Mouse (Mus musculus) adrenal gland, postnatal 10 days (tissue): ENCODE data around the gene Spg20. TPM values are rescaled to one million over a fixed set of nuclear protein-coding genes. Genes with fewer than 3 reads are reported as not detected.

Source experiments
- DNase-seq: peaks from one replicate; pipeline ENCODE4 v3.0.0; 2021; ENCODE audit warnings: mixed read lengths
- microRNA-seq: library from miRNA; unstranded; fragments of <30 nt; microRNA quantifications from one replicate; pipeline ENCODE4 v1.2.0, GENCODE M21; 2021
- total RNA-seq, 2 experiments: library from RNA; stranded (reverse); gene quantifications; 2 replicates each; pipeline ENCODE4 v1.2.3; 2021

Gene Spg20
- total RNA-seq, 2 experiments from 2014 or later, result 46.3 to 50.3 TPM

DNA sequence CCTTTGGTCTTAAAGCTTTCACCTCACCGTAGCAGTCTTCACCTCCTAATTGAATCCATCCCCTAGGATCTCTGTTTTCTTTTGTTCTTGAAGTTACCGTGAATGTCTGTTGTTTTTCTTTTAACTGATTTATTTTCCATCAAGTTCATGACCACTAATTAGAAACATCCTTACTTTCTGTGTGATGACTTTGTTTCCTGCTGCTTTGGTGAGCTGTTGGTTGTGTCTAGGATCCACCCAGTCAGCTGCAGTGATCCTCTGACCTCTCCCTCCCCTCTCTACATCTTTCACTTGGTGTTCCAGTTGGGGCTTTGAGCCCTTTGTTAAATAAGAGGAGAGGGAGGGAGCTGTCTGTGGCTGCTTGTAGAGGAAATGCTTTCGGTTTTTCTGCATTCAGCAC is 36.2 kb downstream of the Spg20 start:
- DNase-seq, result no peak

GRCm38 (mm10) chr3:55151656-55152433 is 39.9 kb downstream of the Spg20 start:
- peak; percentile 75 for DNase-seq

DNA sequence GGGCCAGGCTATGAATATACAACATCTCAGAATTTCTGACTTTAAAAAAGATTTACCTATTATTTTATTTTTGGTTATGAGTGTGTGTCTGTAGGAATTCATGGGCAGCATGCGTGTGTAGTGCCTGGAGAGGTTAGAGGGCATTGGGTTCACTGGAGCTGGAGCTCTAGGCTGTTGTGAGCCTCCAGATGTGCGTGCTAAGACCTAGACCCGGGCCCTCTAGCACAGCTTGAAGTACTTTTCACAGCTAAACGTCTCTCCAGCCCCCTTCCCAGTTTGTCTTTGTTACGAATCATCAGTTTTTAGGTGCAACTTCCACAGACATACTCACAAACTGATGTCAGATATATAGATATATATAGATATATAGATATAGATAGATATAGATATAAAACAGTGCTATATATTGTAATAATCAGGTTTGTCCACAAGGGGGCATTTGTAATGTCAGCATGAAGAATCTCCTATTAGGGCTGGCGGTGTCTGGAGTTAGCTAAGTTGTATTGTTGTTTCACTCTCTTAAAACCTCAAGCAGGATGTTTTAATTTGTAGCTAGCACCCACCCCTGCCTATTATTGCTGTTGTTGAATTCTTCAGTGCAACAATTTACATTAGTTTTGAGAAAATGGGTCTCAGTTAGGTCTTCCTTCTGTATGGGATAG is 40.9 kb downstream of the Spg20 start:
- no peak for DNase-seq

DNA sequence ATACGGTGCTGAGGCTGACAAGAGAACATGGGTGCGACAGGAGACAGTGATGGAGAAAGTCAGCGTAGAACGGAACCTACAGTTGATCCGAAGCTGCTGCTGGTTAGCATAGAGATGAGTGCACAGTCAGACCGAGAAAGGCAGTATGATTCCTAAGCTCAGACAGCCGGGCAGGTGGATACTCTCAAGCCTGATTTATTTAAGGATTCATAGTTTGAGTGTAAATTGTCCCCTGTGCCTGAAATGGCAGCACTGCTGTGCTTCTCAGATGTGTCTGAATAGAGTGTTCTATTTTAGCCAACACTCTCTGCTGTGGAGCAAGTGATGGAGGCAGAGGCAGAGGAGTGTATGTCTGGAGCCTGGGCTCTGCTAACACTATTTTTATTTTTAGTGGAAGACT is 42.3 kb downstream of the Spg20 start:
- DNase-seq, result no peak

DNA sequence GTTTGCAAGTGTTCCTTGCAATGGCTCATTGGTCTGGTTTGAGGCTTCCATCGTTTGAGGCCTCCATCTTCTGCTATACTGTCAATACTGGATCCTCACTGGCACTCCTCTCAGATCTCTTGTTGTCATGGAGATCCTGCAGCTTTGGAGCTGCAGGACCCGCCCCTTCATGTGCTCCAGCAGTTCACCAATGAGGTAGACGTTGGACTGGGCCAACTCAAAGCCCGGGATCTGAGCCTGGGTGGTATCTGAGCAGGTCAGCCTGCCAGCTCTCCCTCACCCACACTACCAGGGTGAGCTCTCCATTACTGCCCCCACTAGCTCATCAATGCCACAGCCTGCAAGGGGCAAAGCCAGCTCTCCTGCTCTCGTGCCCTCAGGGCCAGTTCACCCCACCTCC is 45.5 kb downstream of the Spg20 start:
- DNase-seq, result no peak

- no peak for DNase-seq
Measured at GRCm38 (mm10) chr3:55161144-55161543, 49.2 kb downstream of the Spg20 start.

GRCm38 (mm10) chr3:55163510-55163909 is 51.6 kb downstream of the Spg20 start:
- no peak for DNase-seq

DNA sequence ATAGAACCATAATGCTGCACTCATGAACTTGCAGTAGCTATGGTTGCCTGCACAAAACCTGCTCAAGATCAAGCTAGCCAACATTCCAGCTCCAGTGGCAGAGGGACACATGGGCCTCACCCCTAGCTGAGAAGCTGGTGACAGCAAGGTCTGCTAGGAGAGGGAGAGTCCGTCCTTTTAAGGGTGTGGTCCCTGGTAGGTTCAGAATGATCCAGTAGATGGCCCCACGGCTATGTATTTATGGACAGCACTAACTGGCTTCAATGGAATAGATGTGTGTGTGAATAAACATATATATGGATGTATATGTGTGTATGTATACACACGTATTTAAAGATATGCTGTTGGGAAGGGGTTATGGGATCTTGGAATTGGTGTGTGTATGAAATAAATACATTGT is 60.6 kb downstream of the Spg20 start:
- no peak for DNase-seq

DNA sequence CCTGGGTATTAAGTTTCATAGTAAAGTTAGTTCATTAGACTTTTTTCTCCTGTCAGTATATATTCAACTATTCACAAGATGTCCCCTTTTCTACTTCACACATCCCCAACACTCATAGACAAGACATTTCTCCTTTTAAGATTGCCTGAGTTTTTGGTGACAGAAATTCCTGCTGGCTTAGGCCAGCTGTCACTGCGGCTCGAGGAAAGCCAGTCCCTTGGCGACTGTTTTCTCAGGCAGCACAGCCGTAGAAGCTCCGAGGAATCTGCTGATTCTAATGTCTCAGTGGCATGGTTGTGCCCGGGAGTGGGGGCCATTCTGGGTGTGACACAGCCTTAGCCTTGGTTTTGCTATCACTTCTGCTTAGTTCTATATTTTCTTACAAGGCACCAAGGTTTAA is 65.4 kb downstream of the Spg20 start:
- no peak for DNase-seq

- no peak for DNase-seq
Measured at GRCm38 (mm10) chr3:55181766-55182165, 69.9 kb downstream of the Spg20 start, which contains the start of gene Sohlh2. Gene Sohlh2, plus strand, starts transcription at chr3:55182028.

Small RNA genes within 50 kb of the gene (microRNA-seq; reads per million reads assigned to microRNA genes)
- gene Gm22029, result not detected

Other genes with a start within 250 kb of the Spg20 start
- not detected for gene Sertm1, start 196.2 kb upstream of the Spg20 start, total RNA-seq
- gene Ccna1, start 56.6 kb upstream of the Spg20 start, total RNA-seq, result under 1 TPM; 0.48 to 0.67 TPM
- under 1 TPM in 1 of 2 experiments, not detected in 1; 0.12 TPM for gene Ccdc169, start 25.2 kb downstream of the Spg20 start, total RNA-seq
- not detected for gene Sohlh2, start 69.9 kb downstream of the Spg20 start, total RNA-seq
- 10 to 100 TPM; 13.5 to 18.0 TPM for gene Dclk1, start 130.3 kb downstream of the Spg20 start, total RNA-seq